Mouse (Mus musculus): ENCODE results near the gene Cdk14.

Cdk14 gene

GRCm38 (mm10) chr5:5419992-5420455, at the start of gene Cdk14:
Gene Cdk14 (minus strand): TSS chr5:5420312.
- DNase-seq (ENCODE audit: low read depth, low spot score), result no peak

- DNase-seq (ENCODE audit: low read depth, low spot score), result no peak
These were observed 45.1 kb upstream of the Cdk14 start for GRCm38 (mm10) chr5:5465256-5465655.

- DNase-seq (ENCODE audit: low read depth, low spot score), result no peak
These were observed 11.8 kb upstream of the Cdk14 start for GRCm38 (mm10) chr5:5431746-5432438.

- DNase-seq (ENCODE audit: low read depth, low spot score), result no peak
These were observed 3.6 kb upstream of the Cdk14 start for GRCm38 (mm10) chr5:5423723-5424171.

GRCm38 (mm10) chr5:5423081-5423480, 3.0 kb upstream of the Cdk14 start:
- no peak for DNase-seq (ENCODE audit: low read depth, low spot score)

- no peak for DNase-seq (ENCODE audit: low read depth, low spot score)
These were observed 1.3 kb upstream of the Cdk14 start for GRCm38 (mm10) chr5:5421439-5421838.

GRCm38 (mm10) chr5:5419253-5419652, 859 bp downstream of the Cdk14 start:
- DNase-seq (ENCODE audit: low read depth, low spot score), result no peak

GRCm38 (mm10) chr5:5414835-5415234, 5.3 kb downstream of the Cdk14 start:
- no peak for DNase-seq (ENCODE audit: low read depth, low spot score)

GRCm38 (mm10) chr5:5411886-5412285, 8.2 kb downstream of the Cdk14 start:
- DNase-seq (ENCODE audit: low read depth, low spot score), result no peak

GRCm38 (mm10) chr5:5401986-5402385, 18.1 kb downstream of the Cdk14 start:
- no peak for DNase-seq (ENCODE audit: low read depth, low spot score)

GRCm38 (mm10) chr5:5392786-5393185, 27.3 kb downstream of the Cdk14 start:
- DNase-seq (ENCODE audit: low read depth, low spot score), result no peak

GRCm38 (mm10) chr5:5380731-5381718, 39.1 kb downstream of the Cdk14 start:
- DNase-seq (ENCODE audit: low read depth, low spot score), result no peak

- no peak for DNase-seq (ENCODE audit: low read depth, low spot score)
These were observed 40.0 kb downstream of the Cdk14 start for GRCm38 (mm10) chr5:5379870-5380730.

- DNase-seq (ENCODE audit: low read depth, low spot score), result no peak
These were observed 40.6 kb downstream of the Cdk14 start for GRCm38 (mm10) chr5:5379501-5379869.

GRCm38 (mm10) chr5:5374393-5374792, 45.7 kb downstream of the Cdk14 start:
- no peak for DNase-seq (ENCODE audit: low read depth, low spot score)

GRCm38 (mm10) chr5:5373541-5373940, 46.6 kb downstream of the Cdk14 start:
- DNase-seq (ENCODE audit: low read depth, low spot score), result no peak

- no peak for DNase-seq (ENCODE audit: low read depth, low spot score)
These were observed 47.2 kb downstream of the Cdk14 start for GRCm38 (mm10) chr5:5372936-5373335.

GRCm38 (mm10) chr5:5372354-5372753, 47.8 kb downstream of the Cdk14 start:
- DNase-seq (ENCODE audit: low read depth, low spot score), result no peak

GRCm38 (mm10) chr5:5370322-5371082, 49.6 kb downstream of the Cdk14 start:
- DNase-seq (ENCODE audit: low read depth, low spot score), result no peak

- DNase-seq (ENCODE audit: low read depth, low spot score), result no peak
These were observed 51.5 kb downstream of the Cdk14 start for GRCm38 (mm10) chr5:5368389-5369164.

All from retina, adult 2 months (tissue).